Mouse (Mus musculus): Measurements from ENCODE around the gene Atl2. TPM values are rescaled to one million over a fixed set of nuclear protein-coding genes. Genes with fewer than 3 reads are reported as not detected.
A peak's percentile ranks its signal among the peaks of the same experiment; 100 is the strongest.

The Atl2 gene
- polyA plus RNA-seq, 1 experiment from 2014 or later, result 30.7 TPM

DNA sequence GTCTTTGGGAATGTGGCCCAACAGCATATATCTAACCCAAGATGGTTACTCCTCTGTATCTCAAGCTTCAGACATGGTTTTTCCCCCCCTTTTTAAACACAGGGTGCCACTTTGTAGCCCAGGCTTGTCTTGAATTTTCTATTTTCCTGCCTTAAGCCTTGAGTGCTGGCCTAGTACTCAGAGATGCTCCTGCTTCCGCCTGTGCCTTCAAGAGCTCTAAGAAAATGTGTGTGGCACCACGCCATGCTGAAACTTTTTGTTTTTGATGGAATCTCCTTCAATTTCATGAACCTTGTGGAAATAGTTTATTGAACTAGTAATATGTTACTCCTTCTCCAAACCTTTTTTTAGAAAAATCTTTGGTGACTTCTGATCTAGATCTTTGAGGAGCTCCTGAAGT, 49.7 kb downstream of the Atl2 start:
- Histone ChIP-seq H3K9ac (no peak overlapping the region), H3K4me1 (no peaks in the 10 kb centered on the region), H3K4me2 (replicated peaks) (no peak overlapping the region), H3K27me3 (no peaks in the 10 kb centered on the region), H3K27ac (replicated peaks) (no peak overlapping the region), H3K9me3 (replicated peaks) (no peaks in the 10 kb centered on the region), H3K4me3 (replicated peaks) (no peak overlapping the region), H3K36me3 (peaks cover 5% of the 10 kb centered on the region; the same call in 1 of the 2 replicates)
- ATAC-seq (ENCODE audit: insufficient number of reproducible peaks, low FRiP score, low TSS enrichment, low read depth), result no peak
- 87% methylated on average over 2 of the region's 2 CpGs for WGBS

DNA sequence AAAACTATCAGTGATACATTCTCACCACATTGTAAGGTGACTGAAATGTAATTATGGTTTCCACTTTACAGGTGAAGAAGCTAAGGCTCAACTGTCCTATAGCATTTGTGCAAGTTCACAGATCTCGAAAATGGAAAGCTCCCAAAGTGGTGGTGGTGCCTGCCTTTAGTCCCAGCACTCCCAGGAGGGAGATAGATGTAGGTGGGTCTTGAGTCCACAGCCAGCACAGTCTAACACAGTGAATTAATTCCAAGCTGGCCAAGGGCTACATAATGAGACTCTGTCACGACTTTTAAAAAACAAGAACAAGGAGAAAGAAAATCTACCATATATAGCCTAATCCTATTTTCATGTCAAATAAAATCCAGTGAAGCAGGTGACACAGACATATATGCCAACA, 50.2 kb downstream of the Atl2 start:
- 67% methylated on average over 2 of the region's 2 CpGs for WGBS
- Histone ChIP-seq H3K36me3 (peaks cover 3% of the 10 kb centered on the region; the same call in 1 of the 2 replicates), H3K27me3 (no peaks in the 10 kb centered on the region), H3K9me3 (replicated peaks) (no peaks in the 10 kb centered on the region), H3K4me3 (replicated peaks) (no peak overlapping the region), H3K4me1 (no peaks in the 10 kb centered on the region), H3K9ac (no peak overlapping the region), H3K27ac (replicated peaks) (no peak overlapping the region), H3K4me2 (replicated peaks) (no peak overlapping the region)
- ATAC-seq (ENCODE audit: insufficient number of reproducible peaks, low FRiP score, low TSS enrichment, low read depth), result no peak

DNA sequence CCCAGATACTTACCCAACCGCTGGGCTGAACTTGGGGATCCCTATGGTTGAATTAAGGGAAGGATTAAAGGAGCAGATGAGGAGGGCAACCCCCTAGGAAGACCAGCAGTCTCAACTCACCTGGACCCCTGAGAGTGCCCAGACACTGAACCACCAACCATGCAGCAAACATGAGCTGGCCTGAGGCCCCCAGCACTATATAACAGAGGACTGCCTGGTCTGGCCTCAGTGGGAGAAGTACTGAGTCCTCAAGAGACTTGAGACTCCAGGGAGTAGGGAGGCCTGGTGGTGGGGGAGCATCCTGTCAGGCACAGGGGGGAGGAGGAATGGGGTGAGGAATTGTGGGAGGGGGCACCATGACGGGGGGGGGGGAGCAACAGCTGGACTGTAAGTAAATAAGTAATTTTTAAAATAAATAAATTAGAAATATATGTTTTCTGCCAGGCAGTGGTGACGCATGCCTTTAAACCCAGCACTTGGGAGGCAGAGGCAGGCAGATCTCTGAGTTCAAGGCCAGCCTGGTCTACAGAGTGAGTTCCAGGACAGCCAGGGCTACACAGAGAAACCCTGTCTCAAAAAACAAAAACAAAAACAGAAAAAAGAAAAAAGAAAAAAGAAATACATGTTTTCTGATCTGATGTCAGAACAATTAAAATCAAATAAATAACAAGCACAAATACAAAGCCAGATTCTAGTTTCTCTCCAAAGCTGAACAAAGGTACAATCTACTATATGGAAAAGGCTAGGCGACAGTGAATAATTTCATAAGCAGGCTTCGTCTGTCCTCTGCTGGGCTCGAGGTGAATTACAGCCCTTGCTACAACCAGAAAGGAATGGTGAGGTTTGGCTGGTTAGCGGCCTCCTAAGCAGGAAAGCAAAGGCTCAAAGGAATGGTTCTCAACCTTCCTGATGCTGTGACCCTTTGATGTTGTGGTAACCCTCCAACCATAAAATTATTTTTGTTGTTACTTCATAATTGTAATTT, 55.4 kb downstream of the Atl2 start:
- Histone ChIP-seq H3K4me2 (replicated peaks) (no peak overlapping the region), H3K4me3 (replicated peaks) (no peak overlapping the region), H3K9ac (no peak overlapping the region), H3K36me3 (no peaks in the 10 kb centered on the region), H3K4me1 (no peaks in the 10 kb centered on the region), H3K27ac (replicated peaks) (no peak overlapping the region), H3K9me3 (replicated peaks) (no peaks in the 10 kb centered on the region), H3K27me3 (no peaks in the 10 kb centered on the region)
- WGBS, result 43% methylated on average over 7 of the region's 7 CpGs
- peak; percentile 76; the same call in 1 of the 2 replicates for ATAC-seq (ENCODE audit: insufficient number of reproducible peaks, low FRiP score, low TSS enrichment, low read depth)

DNA sequence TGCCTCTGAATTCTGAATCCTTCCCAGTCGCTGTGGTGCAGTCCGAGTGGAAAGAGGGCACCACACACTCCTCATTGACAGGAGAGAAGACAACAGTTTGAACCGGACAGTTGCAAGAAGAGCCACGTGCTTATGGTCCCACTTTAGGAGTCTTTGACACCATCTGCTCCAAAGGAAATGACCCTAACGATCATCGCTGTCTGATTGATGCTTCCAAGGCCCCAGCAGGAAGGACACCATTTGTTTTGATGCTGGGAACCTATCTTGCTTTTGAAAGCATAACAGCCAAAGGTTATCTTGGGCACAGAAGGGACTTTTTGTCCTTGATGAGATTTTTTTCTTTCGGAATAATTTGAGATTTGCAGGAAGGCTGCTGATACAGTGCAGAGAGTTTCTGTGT, 58.9 kb downstream of the Atl2 start:
- H3K9ac ChIP-seq, result no peak overlapping the region
- no peaks in the 10 kb centered on the region for H3K9me3 ChIP-seq (replicated peaks)
- H3K36me3 ChIP-seq, result no peaks in the 10 kb centered on the region
- H3K4me1 ChIP-seq, result no peaks in the 10 kb centered on the region
- no peak for ATAC-seq (ENCODE audit: insufficient number of reproducible peaks, low FRiP score, low TSS enrichment, low read depth)
- H3K27me3 ChIP-seq, result no peaks in the 10 kb centered on the region
- H3K4me2 ChIP-seq (replicated peaks), result no peak overlapping the region
- H3K27ac ChIP-seq (replicated peaks), result no peak overlapping the region
- WGBS, result 81% methylated on average over 7 of the region's 7 CpGs
- H3K4me3 ChIP-seq (replicated peaks), result no peak overlapping the region

DNA sequence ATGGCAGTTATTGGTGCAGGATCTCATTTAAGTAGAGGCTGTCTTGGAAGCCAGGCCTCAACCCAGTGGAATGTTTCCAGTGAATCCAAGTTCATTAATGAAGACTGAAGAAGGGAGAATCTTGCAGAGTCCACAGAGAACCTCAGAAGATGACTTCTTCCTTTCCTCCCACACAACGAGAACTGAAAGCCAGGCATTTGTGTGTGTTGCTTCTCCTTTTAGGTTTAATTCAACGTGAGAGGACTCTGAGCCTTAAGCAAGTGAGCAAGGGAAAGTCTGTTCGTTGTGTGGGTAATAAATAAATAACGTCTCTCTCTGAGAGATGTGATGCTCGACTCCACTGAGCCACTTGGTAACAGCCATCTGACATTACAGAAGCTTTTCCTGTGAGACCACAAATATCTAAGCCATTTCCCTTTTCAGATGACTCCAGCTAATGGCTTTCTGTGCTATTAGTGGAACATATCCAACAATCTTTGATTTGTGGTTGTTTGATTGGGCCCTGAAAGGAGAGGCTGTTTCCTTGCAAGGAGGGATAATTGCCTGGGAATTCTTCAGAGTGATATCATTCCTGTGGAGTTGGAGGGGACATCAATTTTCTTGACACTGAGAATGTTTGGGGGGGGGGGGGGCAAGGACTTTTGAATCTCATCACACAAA, 60.1 kb downstream of the Atl2 start:
- Histone ChIP-seq H3K4me2 (replicated peaks) (no peak overlapping the region), H3K36me3 (no peaks in the 10 kb centered on the region), H3K27me3 (no peaks in the 10 kb centered on the region), H3K4me3 (replicated peaks) (no peak overlapping the region), H3K9ac (no peak overlapping the region), H3K4me1 (no peaks in the 10 kb centered on the region), H3K9me3 (replicated peaks) (no peaks in the 10 kb centered on the region), H3K27ac (replicated peaks) (no peak overlapping the region)
- WGBS, result 36% methylated on average over 5 of the region's 5 CpGs
- no peak for ATAC-seq (ENCODE audit: insufficient number of reproducible peaks, low FRiP score, low TSS enrichment, low read depth)

DNA sequence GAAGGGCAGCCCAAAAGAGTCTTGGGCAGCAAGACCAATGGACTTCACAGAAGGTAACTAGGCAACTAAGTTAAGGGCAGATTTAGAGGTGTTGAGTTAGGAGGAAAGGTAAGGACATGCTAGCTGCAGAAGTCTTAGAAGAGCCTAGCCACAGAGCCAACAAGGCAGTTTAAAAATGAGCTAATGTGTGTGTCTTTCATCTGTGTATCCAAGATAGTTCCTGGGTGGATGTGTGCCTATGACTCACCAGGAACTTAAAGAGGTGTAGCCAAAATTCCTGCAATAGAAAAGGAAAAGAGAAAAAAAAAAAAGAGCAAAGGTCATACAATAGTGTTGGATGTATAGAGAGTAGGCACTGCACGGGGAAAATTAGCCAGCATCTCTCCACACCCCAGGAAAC, 63.6 kb downstream of the Atl2 start:
- 89% methylated on average over 1 of the region's 1 CpGs for WGBS
- Histone ChIP-seq H3K9me3 (replicated peaks) (no peaks in the 10 kb centered on the region), H3K4me1 (no peaks in the 10 kb centered on the region), H3K4me3 (replicated peaks) (no peak overlapping the region), H3K4me2 (replicated peaks) (no peak overlapping the region), H3K9ac (no peak overlapping the region), H3K27ac (replicated peaks) (no peak overlapping the region), H3K36me3 (no peaks in the 10 kb centered on the region), H3K27me3 (no peaks in the 10 kb centered on the region)
- ATAC-seq (ENCODE audit: insufficient number of reproducible peaks, low FRiP score, low TSS enrichment, low read depth), result no peak

DNA sequence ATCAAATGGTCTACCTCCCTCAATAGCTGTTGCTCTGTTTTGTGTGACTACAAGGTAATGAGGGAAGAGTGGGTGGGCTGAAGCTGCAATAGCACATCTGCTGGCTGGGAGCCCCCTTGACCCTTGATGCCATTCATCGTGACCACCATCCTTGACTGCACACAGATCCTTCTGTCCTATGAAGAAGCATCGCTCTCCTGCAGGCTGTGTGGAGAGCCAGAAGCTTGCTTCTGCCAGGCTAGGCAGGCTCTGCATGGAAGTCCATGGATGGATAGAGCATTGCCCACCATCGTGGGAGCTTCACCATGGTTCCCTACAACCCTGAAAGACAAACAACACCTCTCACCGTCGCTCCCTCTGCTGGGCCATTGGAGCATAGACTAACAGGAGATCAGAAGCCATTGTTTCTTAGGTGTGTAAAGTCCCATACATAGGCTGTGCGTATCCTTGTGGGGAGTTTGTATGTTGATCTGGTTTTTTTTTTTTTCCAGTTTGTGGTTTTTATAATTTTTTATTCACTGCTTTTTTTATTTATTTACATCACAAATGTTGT, 69.4 kb downstream of the Atl2 start:
- Histone ChIP-seq H3K4me3 (replicated peaks) (no peak overlapping the region), H3K4me2 (replicated peaks) (no peak overlapping the region), H3K4me1 (peaks cover 8% of the 10 kb centered on the region), H3K9me3 (replicated peaks) (no peaks in the 10 kb centered on the region), H3K36me3 (no peaks in the 10 kb centered on the region), H3K27ac (replicated peaks) (no peak overlapping the region), H3K27me3 (no peaks in the 10 kb centered on the region), H3K9ac (no peak overlapping the region)
- 69% methylated on average over 6 of the region's 6 CpGs for WGBS
- no peak for ATAC-seq (ENCODE audit: insufficient number of reproducible peaks, low FRiP score, low TSS enrichment, low read depth)

DNA sequence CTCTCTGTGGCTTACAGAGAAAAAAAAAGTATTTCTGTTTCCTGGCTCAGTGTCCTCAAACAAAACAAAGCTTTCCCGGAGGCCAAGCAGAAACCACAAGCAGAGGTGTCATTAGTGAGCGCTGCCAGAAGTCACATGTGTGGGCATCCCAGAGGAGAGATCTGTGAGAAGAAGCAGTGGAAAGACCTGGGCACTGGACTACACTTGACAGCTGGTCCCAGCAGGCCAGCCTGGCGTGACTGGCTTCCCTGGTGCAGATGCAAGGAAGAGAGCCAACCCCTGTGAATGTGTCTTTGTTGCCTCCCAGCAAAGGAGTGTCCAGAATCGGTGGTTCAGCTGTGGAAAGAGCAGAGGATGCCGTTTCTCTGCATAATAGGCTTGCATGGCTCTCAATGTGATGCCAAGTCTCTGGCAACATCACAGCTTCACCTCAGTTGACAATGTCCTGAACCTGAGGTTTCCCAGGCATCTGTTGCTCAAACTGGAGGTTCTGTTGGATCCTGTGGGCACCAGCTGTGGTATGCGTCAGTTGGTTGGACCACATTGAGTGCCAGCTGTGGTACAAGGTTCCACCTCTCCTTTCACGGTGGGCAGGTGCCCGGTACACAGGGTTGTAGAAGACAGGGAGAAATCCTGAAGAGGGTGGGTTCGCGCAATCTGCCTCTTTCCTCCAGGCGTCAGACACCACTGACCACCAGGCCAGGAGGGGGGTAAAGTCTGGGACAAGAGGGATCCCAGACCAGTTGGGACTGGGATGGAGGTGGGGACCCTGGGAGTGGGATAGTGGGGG, 70.5 kb downstream of the Atl2 start:
- no peak for ATAC-seq (ENCODE audit: insufficient number of reproducible peaks, low FRiP score, low TSS enrichment, low read depth)
- WGBS, result 65% methylated on average over 11 of the region's 11 CpGs
- no peak overlapping the region for H3K4me3 ChIP-seq (replicated peaks)

DNA sequence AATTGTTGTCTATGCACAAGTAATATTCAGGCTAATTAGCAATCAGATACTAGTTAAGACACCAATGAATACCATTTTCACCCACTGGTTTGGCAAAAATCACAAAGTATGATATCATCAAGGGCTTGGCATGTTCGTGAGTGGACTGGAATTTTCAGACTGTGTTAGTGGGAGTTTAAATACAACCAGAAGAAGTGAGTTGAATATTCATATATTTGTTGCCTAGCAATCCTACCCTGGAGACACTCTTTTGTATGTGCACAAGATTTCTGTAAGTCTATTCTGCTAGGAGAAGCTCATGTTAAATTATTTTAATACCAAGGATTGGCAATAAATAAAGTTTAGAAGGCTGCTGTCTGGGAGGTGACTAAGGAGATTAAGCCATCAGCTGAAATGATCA, 71.5 kb downstream of the Atl2 start:
- Histone ChIP-seq H3K36me3 (no peaks in the 10 kb centered on the region), H3K4me2 (replicated peaks) (no peak overlapping the region), H3K9ac (no peak overlapping the region), H3K27ac (replicated peaks) (no peak overlapping the region), H3K9me3 (replicated peaks) (no peaks in the 10 kb centered on the region), H3K4me3 (replicated peaks) (no peak overlapping the region), H3K4me1 (peaks cover 8% of the 10 kb centered on the region), H3K27me3 (no peaks in the 10 kb centered on the region)
- no peak for ATAC-seq (ENCODE audit: insufficient number of reproducible peaks, low FRiP score, low TSS enrichment, low read depth)
- whole genome bisulfite sequencing, result 56% methylated on average over 1 of the region's 1 CpGs

More for the DNA sequence above, 70.5 kb downstream of the Atl2 start:
- Histone ChIP-seq H3K27me3 (no peaks in the 10 kb centered on the region), H3K4me2 (replicated peaks) (no peak overlapping the region), H3K4me1 (peaks cover 8% of the 10 kb centered on the region), H3K27ac (replicated peaks) (no peak overlapping the region), H3K36me3 (no peaks in the 10 kb centered on the region), H3K9ac (no peak overlapping the region), H3K9me3 (replicated peaks) (no peaks in the 10 kb centered on the region)

DNA sequence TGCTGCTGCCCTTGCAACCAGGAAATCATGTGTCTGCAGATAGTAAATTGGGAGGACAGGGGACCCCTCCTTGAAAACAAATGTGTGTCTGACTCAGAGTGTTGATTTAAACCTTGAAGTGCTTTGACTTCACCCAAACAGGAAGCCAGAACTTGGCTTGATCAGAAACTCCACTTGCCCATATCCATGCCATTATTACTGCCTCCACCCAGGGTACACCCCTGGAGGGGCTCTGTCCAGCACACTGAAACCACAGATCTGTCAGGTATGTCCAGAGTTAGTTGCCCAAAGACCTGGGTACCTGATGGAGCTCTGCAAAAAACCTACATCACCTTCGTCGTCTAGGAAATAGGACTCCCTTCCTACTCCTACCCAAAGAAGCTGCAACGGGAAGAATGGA, 77.0 kb downstream of the Atl2 start:
- no peaks in the 10 kb centered on the region for H3K4me1 ChIP-seq
- no peak for ATAC-seq (ENCODE audit: insufficient number of reproducible peaks, low FRiP score, low TSS enrichment, low read depth)
- H3K36me3 ChIP-seq, result no peaks in the 10 kb centered on the region
- no peak overlapping the region for H3K27ac ChIP-seq (replicated peaks)
- H3K9ac ChIP-seq, result no peak overlapping the region
- 19% methylated on average over 3 of the region's 3 CpGs for WGBS
- H3K4me3 ChIP-seq (replicated peaks), result no peak overlapping the region
- no peaks in the 10 kb centered on the region for H3K27me3 ChIP-seq
- H3K9me3 ChIP-seq (replicated peaks), result no peaks in the 10 kb centered on the region
- no peak overlapping the region for H3K4me2 ChIP-seq (replicated peaks)

DNA sequence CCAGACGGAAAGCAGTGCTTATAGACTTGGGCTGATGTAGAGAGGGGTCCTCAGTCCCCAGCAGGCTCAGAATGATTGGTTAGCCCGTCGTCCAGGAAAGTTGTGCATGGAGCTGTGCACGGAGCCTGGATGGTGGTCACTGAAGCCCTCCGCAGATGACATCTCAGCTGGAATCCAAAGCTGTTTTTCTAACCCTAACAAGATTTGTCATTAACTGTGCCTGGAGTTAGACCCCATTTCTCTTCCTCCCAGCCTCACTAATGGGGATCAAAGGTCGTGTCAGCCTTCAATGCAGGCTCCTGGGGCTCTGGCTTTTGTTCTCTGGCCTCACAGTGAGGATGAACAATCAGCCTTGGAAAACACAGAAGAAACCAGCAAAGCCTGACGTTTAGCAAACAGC, 77.9 kb downstream of the Atl2 start:
- Histone ChIP-seq H3K9me3 (replicated peaks) (no peaks in the 10 kb centered on the region), H3K4me2 (replicated peaks) (no peak overlapping the region), H3K9ac (no peak overlapping the region), H3K4me1 (no peaks in the 10 kb centered on the region), H3K27me3 (no peaks in the 10 kb centered on the region), H3K4me3 (replicated peaks) (no peak overlapping the region), H3K36me3 (no peaks in the 10 kb centered on the region), H3K27ac (replicated peaks) (no peak overlapping the region)
- no peak for ATAC-seq (ENCODE audit: insufficient number of reproducible peaks, low FRiP score, low TSS enrichment, low read depth)
- WGBS, result 25% methylated on average over 7 of the region's 7 CpGs
